7 mouse cellular contexts compared by ENCODE assay signal in the genomic region with DNA sequence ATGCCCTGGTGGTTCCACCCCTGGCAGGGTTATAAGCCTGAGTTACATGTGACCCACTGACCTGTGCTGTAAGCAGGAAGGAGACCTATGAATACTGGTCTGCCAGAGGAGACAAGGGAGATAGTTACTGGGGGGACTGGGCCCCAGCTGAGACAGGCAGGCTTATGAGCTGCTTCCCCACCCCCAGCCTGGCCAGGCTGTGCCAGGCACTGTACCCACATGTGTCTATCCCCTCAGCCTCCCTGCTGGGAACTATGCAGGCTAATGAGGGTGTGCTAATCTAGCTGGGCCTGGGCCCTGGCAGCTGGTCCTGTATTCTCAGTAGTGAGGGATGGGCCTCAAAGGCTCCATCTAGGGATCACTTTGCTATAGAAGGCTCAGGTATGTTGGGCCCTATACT. TPM values are rescaled to one million over a fixed set of nuclear protein-coding genes. Genes with fewer than 3 reads are reported as not detected.
DNase-seq lines count a peak whose midpoint lies in the region; ATAC-seq lines count a peak whose summit lies in the region.

No protein-coding gene starts in this region.

- H3K4me2 ChIP-seq in forebrain, embryonic 14.5 days (ENCODE audit: low read length), result peak overlapping the region; percentile 19; the same call in 1 of the 2 replicates
- peak overlapping the region; percentile 94 for H3K4me2 ChIP-seq in neural tube, embryonic 13.5 days

- peak overlapping the region; percentile 15; the same call in 1 of the 2 replicates for H3K27ac ChIP-seq in brown adipose tissue, adult 24 weeks (replicated peaks; ENCODE audit: low read depth, low read length)
- peak overlapping the region; percentile 5; the same call in 1 of the 2 replicates for H3K27ac ChIP-seq in forebrain, embryonic 14.5 days (ENCODE audit: low read depth, low read length)
- peak overlapping the region; percentile 83 for H3K27ac ChIP-seq in neural tube, embryonic 13.5 days (replicated peaks)

- H3K4me1 ChIP-seq in brown adipose tissue, adult 24 weeks (ENCODE audit: control insufficient read depth, insufficient read depth, insufficient read length, low read length), result peaks cover 44% of the 10 kb centered on the region
- H3K4me1 ChIP-seq in forebrain, embryonic 14.5 days (ENCODE audit: control insufficient read depth, insufficient read depth, low read length), result peaks cover 46% of the 10 kb centered on the region
- H3K4me1 ChIP-seq in neural tube, embryonic 13.5 days (replicated peaks), result peaks cover 72% of the 10 kb centered on the region

- H3K4me3 ChIP-seq in brown adipose tissue, adult 24 weeks (ENCODE audit: insufficient read depth, low read depth, low read length), result no peak overlapping the region
- no peak overlapping the region for H3K4me3 ChIP-seq in forebrain, embryonic 14.5 days (ENCODE audit: low read depth, low read length)
- H3K4me3 ChIP-seq in neural tube, embryonic 13.5 days, result peak overlapping the region; percentile 4; the same call in 1 of the 2 replicates

- no peak for ATAC-seq in forebrain, embryonic 14.5 days
- ATAC-seq in neural tube, embryonic 13.5 days (ENCODE audit: low read depth), result no peak

- peaks cover 27% of the 10 kb centered on the region for H3K36me3 ChIP-seq in forebrain, embryonic 14.5 days (ENCODE audit: control insufficient read depth, insufficient read depth, low read length)
- peaks cover 34% of the 10 kb centered on the region for H3K36me3 ChIP-seq in neural tube, embryonic 13.5 days

- 0 out of 2 replicates have a peak overlapping the region, but pooled peaks have one; percentile 9 for H3K9ac ChIP-seq in forebrain, embryonic 14.5 days (ENCODE audit: low read length)
- peak overlapping the region; percentile 69 for H3K9ac ChIP-seq in neural tube, embryonic 13.5 days

- peaks cover 13% of the 10 kb centered on the region for H3K27me3 ChIP-seq in forebrain, embryonic 14.5 days (replicated peaks; ENCODE audit: control insufficient read depth, insufficient read depth, low read length)
- peaks cover 13% of the 10 kb centered on the region for H3K27me3 ChIP-seq in neural tube, embryonic 13.5 days

- no peaks in the 10 kb centered on the region for H3K9me3 ChIP-seq in forebrain, embryonic 14.5 days (replicated peaks; ENCODE audit: control insufficient read depth, low read length)
- no peaks in the 10 kb centered on the region for H3K9me3 ChIP-seq in neural tube, embryonic 13.5 days

- peak; percentile 68 for DNase-seq in layer of hippocampus, adult 11-12 months (ENCODE audit: low spot score)
- no peak for DNase-seq in layer of hippocampus, postnatal 10 days (ENCODE audit: low spot score in 2 of 2)
- DNase-seq in forebrain, embryonic 14.5 days (ENCODE audit: low spot score), result peak; percentile 50
- DNase-seq in right cerebral cortex, adult 18-20 months, result no peak
- no peak for DNase-seq in kidney, postnatal 10 days

RNA-seq across cellular contexts. Expression of gene Tprn, which starts 4.8 kb away (rescaled TPM):
- total RNA-seq in layer of hippocampus, postnatal 10 days (2021), result 10 to 100 TPM; 13.9 to 14.0 TPM
- polyA plus RNA-seq in brown adipose tissue, adult 24 weeks (2012; ENCODE audit: insufficient read depth, insufficient read length, missing spikeins), result 1.7 and 3.7 TPM in 2 replicates
- polyA plus RNA-seq in forebrain, embryonic 14.5 days (2014; fragmentation: Nextera tagmentation; extraction: Ambion mirVana), result 6.6 and 9.9 TPM in 2 replicates
- polyA plus RNA-seq in neural tube, embryonic 13.5 days (2015; fragmentation: Nextera tagmentation; extraction: Ambion mirVana), result 13.3 and 14.6 TPM in 2 replicates

RNA-seq across cellular contexts. Expression of gene Ssna1, which starts 5.0 kb away (rescaled TPM):
- 10 to 100 TPM; 77.2 to 83.4 TPM for total RNA-seq in layer of hippocampus, postnatal 10 days (2021)
- polyA plus RNA-seq in brown adipose tissue, adult 24 weeks (2012; ENCODE audit: insufficient read depth, insufficient read length, missing spikeins), result 41.7 and 44.0 TPM in 2 replicates
- 258 and 281 TPM in 2 replicates for polyA plus RNA-seq in forebrain, embryonic 14.5 days (2014; fragmentation: Nextera tagmentation; extraction: Ambion mirVana)
- polyA plus RNA-seq in neural tube, embryonic 13.5 days (2015; fragmentation: Nextera tagmentation; extraction: Ambion mirVana), result 187 and 206 TPM in 2 replicates

RNA-seq across cellular contexts. Expression of gene Anapc2, which starts 5.0 kb away (rescaled TPM):
- 10 to 100 TPM; 82.8 to 85.3 TPM for total RNA-seq in layer of hippocampus, postnatal 10 days (2021)
- 18.6 and 23.7 TPM in 2 replicates for polyA plus RNA-seq in brown adipose tissue, adult 24 weeks (2012; ENCODE audit: insufficient read depth, insufficient read length, missing spikeins)
- polyA plus RNA-seq in forebrain, embryonic 14.5 days (2014; fragmentation: Nextera tagmentation; extraction: Ambion mirVana), result 105 and 123 TPM in 2 replicates
- 128 and 131 TPM in 2 replicates for polyA plus RNA-seq in neural tube, embryonic 13.5 days (2015; fragmentation: Nextera tagmentation; extraction: Ambion mirVana)

RNA-seq across cellular contexts. Expression of gene Tmem203, which starts 12.0 kb away (rescaled TPM):
- 10 to 100 TPM; 35.6 to 39.1 TPM for total RNA-seq in layer of hippocampus, postnatal 10 days (2021)
- polyA plus RNA-seq in brown adipose tissue, adult 24 weeks (2012; ENCODE audit: insufficient read depth, insufficient read length, missing spikeins), result 13.5 and 18.9 TPM in 2 replicates
- polyA plus RNA-seq in forebrain, embryonic 14.5 days (2014; fragmentation: Nextera tagmentation; extraction: Ambion mirVana), result 14.7 and 17.4 TPM in 2 replicates
- 18.8 and 21.5 TPM in 2 replicates for polyA plus RNA-seq in neural tube, embryonic 13.5 days (2015; fragmentation: Nextera tagmentation; extraction: Ambion mirVana)

RNA-seq across cellular contexts. Expression of gene AL732309.1, which starts 20.6 kb away (rescaled TPM):
- 1 to 10 TPM in 1 of 2 experiments, under 1 TPM in 1; 0.45 to 4.0 TPM for total RNA-seq in layer of hippocampus, postnatal 10 days (2021)
- polyA plus RNA-seq in brown adipose tissue, adult 24 weeks (2012; ENCODE audit: insufficient read depth, insufficient read length, missing spikeins), result 2.3 and 5.4 TPM in 2 replicates
- polyA plus RNA-seq in forebrain, embryonic 14.5 days (2014; fragmentation: Nextera tagmentation; extraction: Ambion mirVana), result 4.7 and 6.0 TPM in 2 replicates
- polyA plus RNA-seq in neural tube, embryonic 13.5 days (2015; fragmentation: Nextera tagmentation; extraction: Ambion mirVana), result 5.3 and 5.4 TPM in 2 replicates

Comparison
In these comparisons a context has a peak if more than half of its experiments do, and no peak if none do; other contexts are left out.
1. DNase-seq: peak in layer of hippocampus, adult 11-12 months (single experiment) and forebrain, embryonic 14.5 days (single experiment); none in layer of hippocampus, postnatal 10 days (0 of 2), right cerebral cortex, adult 18-20 months (single experiment) and kidney, postnatal 10 days (single experiment).
2. H3K27ac ChIP-seq: peak in every context shown above with its lines; median percentile 83 in neural tube, embryonic 13.5 days; 15 in brown adipose tissue, adult 24 weeks; 5 in forebrain, embryonic 14.5 days.